Mouse (Mus musculus): Measurements from ENCODE around the gene Amph.

- TF ChIP-seq CTCF (conservative IDR thresholded peaks at IDR 0.05; ENCODE audit: low read length) = no peak
- TF ChIP-seq POU5F1 (IDR thresholded peaks at IDR 0.05; ENCODE audit: borderline replicate concordance, low read length) = no peak
- no peak for TF ChIP-seq NANOG (IDR thresholded peaks at IDR 0.05; ENCODE audit: borderline replicate concordance, low read length)
Observed at GRCm38 (mm10) chr13:19137932-19138331, 189.9 kb downstream of the Amph start.

Data from E14TG2a.4 (cell line).